Mouse (Mus musculus) T-helper 17 cell (primary cell): ENCODE results near the gene Gm28360.
"Not testable (repeated sequence)": the region's sequence is repeated elsewhere in the genome, so short reads cannot be mapped to it uniquely, and the experiment has no call there.

Experiments
- in situ Hi-C, 2 experiments: fragments of 300-600 bp; cut with MboI, MseI; formaldehyde crosslinking; loops; 1 replicate in 1 of 2; 2 replicates in 1 of 2; pipeline ENCODE4 v1.15.1; 2025; ENCODE audit warnings: high pct_unique_total_duplicates in 2 of 2

The Gm28360 gene

GRCm38 (mm10) chr1:117829781-117830180 is at the start of gene Gm28360:
Gene Gm28360 (plus strand): TSS chr1:117830081.
- in situ Hi-C loops = loop anchor here (5.0 to 10.0 kb wide), 2 partner anchors 198 to 1645 kb away; no protein-coding TSS in a partner anchor

DNA sequence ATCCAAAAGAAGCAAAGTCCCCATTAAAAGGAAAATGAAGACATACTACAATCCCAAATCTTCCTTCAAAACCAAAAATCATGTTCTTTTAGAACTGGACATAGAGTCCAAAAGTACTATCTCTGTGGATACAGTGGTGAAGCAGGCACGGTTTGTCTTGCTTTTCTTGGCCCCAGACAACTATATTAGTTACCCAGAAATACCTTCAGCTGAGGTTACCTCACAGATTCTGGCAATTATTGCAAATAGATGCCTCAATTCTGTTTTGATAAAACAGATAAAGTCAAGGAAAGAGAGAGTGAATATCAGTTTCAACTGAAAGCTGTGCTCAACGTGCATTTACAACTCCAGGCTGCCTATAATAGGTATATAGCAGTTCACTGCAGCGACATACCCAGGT is 49.0 kb upstream of the Gm28360 start, which contains the start of gene B020011L13Rik:
Gene B020011L13Rik (plus strand): TSS at position 301 of the 400 bp plus-strand sequence.
- in situ Hi-C loops = not testable (repeated sequence)

DNA sequence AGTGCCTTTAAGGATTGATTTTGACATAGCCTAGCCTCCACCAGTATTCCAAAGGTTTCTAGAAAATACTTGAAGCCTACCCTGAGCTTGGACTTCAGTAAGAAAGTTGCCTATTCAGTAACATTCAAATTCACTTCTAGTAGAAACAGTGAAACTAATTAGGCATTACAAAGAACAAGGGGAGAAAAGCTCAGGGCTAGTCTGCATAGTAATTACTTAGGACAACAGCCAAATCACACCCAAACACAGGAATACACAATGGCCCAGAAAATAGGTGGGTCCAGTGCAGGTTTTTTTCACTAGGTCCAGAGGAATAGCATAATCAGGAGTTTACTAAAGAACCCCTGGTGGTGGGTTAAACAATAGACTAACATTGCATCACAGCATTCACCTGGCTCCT is 13.6 kb upstream of the Gm28360 start:
- in situ Hi-C loops = not testable (repeated sequence)

DNA sequence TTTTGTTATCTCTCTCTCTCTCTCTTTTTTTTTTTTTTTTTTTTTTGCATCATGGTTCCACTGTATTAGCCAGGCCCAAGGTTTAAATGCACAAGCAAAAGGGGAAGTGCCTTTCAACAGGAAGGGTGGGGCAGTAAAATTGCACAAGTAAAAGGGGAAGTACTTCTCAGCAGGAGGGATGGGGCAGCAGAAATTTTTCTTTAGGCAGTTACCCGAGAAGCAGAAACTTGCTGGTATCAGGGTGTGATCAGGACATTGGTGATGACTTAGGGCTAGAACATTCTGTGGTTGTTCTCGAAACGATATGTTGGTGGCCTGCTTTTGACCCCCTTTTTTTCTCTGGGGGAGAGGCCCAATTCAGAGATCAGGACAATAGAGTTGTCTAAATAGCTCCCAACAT is 21.8 kb downstream of the Gm28360 start:
- in situ Hi-C loops = not testable (repeated sequence)
